Mouse (Mus musculus) B cell, adult 2 months (primary cell): ENCODE measurements around the gene Olfr1375.
"Not testable (repeated sequence)": the region's sequence is repeated elsewhere in the genome, so short reads cannot be mapped to it uniquely, and the experiment has no call there.

ENCODE experiments used
- DNase-seq, 2 experiments: peaks; one replicate each; pipeline ENCODE4 v3.0.0; 2022

Olfr1375 gene

DNA sequence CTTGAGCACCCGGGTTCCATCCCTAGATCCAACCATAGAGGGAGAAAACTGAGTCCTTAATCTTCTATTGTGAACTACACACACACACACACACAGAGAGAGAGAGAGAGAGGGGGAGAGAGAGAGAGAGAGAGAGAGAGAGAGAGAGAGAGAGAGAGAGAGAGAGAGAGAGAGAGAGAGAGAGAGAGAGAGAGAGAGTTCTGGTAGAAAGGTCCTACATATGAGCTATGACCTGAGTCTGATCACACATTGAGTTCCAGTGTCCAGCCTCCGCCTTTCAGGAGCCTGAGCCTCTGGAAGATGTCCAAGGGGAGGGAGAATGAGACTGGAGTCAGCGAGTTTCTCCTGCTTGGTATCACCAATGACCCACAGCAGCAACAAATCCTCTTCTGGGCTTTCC, at the start of gene Olfr1375:
Gene Olfr1375 (plus strand): TSS at position 301 of the 400 bp plus-strand sequence.
- DNase-seq: not testable (repeated sequence)

DNA sequence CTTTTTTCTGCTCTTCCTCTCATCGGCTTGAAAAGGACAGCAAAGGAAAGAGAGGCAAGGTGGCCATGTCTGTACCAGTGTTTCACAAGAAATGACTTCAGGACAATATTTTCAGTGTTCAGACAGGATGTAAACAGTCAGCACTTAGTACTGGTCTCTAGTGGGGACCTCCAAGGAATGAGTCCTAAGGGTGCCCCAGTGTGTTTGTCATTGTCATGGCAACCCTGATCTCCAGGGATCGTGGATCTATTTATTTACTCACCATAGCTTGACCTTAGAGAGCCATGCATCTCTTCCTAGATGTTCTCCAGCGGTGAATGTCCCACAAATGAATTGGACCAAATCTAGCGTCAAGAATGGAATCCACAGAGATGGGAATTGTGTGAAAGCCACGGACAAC, 44.6 kb upstream of the Olfr1375 start, which contains the start of gene Olfr51:
Gene Olfr51 (plus strand): TSS at position 301 of the 400 bp plus-strand sequence.
- no peak for DNase-seq

GRCm38 (mm10) chr11:51011821-51012220, 36.1 kb upstream of the Olfr1375 start:
- no peak for DNase-seq

DNA sequence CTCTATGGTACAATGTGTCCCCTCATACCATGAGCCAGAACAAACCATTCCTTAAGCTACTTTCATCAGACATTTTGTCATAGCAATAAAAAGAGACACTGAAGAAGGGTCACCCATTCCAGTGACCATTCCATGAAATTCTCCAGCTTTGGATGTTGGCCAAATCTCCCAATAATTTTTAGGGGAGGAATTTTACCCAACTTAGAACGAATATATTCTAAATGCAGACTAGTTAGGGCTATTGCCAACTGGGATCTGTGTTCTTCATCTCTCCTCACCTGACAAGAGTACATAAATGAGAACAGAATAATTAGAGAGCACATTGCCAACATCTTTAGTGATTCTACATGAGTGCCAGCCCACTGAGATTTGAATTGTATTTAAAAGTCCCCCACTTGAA, 34.0 kb upstream of the Olfr1375 start, which contains the start of gene Olfr54:
Gene Olfr54 (plus strand): TSS at position 301 of the 400 bp plus-strand sequence.
- no peak for DNase-seq

- DNase-seq: no peak
These were observed 31.6 kb upstream of the Olfr1375 start for GRCm38 (mm10) chr11:51016341-51016740.

GRCm38 (mm10) chr11:51026811-51027210, 21.1 kb upstream of the Olfr1375 start:
- not testable (repeated sequence) for DNase-seq

DNA sequence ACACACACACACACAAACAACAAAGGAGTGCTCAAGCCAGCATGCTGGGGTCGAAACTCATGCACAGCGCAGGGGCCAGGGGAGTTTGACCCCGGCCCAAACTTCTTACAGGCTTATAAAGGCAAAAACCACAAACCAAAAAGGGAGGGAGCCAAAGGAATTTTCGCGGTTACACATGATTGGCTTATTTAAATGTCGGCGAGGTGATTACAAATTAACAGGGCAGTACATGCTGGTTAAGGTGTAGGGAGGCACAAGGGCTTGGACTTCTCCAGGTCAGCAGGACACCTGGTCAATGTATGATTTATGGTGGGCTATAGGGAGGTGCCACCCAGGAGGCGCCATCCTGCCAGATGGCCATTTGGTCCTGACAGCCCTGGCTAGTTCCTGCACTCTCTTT, 18.5 kb upstream of the Olfr1375 start:
- not testable (repeated sequence) for DNase-seq

- DNase-seq: no peak
These were observed 17.7 kb upstream of the Olfr1375 start for GRCm38 (mm10) chr11:51030225-51030624.

DNA sequence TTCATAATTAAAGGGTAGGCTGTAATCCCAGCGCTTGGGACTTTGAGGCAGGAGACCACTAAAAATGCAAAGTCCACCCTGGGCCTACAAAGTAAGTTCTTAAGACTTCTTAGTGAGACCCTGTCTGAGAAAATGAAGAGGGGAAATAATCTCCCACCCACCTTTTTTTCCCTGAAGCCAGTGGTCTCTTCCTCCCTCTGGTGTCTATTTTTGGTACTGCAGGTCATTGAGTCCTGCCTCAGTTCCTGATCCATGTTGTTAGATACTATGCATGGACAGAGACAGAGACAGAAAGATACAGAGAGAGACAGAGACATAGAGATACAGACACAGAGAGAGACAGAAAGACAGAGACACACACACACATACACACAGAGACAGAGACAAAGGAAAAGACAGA, 15.1 kb upstream of the Olfr1375 start:
- DNase-seq: peak; percentile 34 to 39

DNA sequence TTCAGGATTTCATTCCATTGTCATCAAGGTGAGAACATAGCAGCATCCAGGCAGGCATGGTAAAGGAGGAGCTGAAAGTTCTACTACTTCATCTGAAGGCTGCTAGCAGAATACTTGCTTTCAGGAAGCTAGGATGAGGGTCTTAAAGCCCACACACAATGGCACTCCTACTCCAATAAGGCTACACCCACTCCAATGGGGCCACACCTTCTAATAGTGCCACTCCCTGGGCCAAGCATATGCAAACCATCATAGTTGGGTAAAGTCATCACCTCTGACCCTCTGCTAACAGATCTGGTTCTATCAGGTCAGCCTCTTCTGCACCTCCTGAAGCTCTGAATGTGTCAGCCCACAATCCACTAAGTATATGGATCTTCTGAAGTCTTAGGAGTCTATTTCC, 13.8 kb upstream of the Olfr1375 start:
- not testable (repeated sequence) for DNase-seq

DNA sequence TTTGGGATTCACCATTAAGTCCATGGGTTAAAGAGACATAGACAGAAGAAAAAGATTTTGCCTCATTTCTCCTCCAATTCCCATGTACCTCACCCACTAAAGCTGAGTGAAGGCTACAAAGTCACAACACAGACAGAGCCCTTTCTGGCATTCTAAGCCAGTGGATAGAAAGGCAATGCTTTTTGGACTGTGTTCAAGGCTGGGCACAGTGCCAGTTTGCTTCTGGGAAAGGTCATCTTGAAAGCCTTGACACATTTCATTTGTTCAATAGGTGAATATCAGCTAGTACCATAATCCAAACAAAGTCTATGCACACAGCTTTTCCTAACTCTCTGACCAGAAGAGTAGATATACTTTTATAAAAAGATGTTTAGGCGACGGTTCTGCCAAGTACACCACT, 12.0 kb upstream of the Olfr1375 start:
- DNase-seq: no peak

GRCm38 (mm10) chr11:51044776-51045175, 3.1 kb upstream of the Olfr1375 start:
- DNase-seq: not testable (repeated sequence)

- no peak for DNase-seq
These were observed 3.8 kb downstream of the Olfr1375 start for GRCm38 (mm10) chr11:51051678-51052077.

DNA sequence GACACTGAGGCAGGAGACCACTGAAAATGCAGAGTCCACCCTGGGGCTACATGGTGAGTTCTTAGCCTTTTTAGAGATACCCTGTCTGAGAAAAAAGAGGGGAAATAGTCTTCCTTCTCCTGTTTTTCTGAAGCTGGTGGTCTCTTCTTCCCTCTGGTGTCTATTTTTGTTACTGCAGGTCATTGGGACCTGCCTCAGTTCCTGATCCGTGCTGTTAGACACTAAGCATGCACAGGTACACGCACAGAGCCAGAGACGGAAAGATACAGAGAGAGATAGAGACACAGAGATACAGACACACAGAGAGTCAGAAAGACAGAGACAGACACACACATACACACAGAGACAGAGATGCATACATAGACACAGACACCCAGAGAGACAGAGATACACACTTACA, 5.3 kb downstream of the Olfr1375 start:
- no peak for DNase-seq

DNA sequence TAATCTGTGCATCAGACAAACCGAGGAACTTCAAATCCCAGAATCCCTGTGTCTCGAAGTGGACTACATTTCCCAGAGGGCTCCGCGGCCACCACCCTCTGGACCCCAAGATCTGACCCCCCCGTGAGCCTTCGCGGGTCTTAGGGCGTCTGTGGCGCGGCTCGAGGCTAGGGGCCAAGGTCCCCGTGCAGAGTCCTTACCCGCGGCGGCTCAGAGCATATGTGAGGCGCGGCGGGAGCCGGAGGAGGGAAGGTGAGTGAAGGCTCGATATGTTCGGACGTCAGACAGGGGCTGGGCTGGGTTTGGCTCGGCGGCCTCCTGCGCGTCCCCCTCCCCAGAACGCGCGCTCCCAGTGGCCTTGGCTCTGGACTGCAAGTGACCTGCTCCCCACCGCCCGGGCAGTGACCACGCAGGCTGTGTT, 11.3 kb downstream of the Olfr1375 start, which contains the start of gene Zfp354a:
Gene Zfp354a (plus strand): TSS at position 107 of the 421 bp plus-strand sequence.
- DNase-seq: no peak

DNA sequence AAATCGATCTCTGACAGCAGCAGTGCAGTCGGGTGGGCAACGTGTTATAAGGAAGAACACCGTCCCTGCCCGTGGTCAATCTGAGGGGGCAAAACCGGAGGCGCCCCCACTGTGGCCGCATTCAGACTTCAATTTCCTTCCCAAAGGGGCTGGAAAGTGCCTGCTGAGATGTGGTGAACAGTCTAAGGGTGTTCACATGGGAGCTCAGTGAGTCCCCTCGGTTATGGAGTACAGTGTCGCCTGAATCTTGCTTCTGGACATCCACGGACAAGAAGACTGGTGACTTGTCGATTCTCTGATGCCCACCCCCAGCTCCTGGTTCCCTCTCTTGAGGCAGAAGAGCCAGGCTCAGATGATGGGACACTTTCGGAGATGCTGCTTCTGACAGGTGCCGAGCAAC, 11.7 kb downstream of the Olfr1375 start:
- no peak for DNase-seq

DNA sequence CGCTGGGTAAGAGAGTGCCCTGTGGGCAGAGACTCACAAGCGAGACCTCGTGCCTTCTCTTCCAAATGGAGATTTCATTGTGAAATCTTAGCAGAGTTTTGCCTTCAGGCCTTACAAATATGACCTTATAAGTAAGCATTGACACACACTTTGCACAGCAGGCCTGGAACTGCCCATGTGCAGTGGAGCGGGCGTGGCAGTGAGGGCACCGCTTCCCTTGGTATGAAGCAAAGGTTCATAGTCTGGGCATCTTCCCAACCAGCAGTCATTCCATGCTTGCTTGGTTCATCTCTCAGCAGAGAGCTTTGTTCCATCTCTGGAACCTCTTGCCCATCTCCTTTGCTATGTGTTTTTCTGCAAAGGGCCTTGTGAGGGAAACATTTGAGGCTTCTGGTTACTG, 13.1 kb downstream of the Olfr1375 start:
- no peak for DNase-seq

DNA sequence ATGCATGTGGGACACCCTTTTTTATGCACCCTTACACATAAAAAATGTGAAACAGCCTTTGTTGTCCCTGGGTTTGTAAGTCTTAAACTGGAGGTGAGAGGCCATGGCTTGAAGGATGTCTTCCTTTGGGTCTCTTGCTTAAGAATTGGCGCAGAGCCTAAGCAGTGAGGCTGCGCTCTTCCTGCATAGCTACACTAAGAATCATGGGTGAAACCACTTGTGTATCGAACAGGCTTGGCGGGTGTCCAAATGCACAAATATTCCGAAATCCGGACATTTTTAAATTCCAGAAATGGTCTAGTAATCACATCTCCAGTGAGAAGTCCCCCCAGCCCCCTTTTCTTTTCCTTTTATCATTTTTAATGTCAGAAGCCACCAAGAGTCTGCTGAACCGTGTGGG, 15.4 kb downstream of the Olfr1375 start:
- no peak for DNase-seq

DNA sequence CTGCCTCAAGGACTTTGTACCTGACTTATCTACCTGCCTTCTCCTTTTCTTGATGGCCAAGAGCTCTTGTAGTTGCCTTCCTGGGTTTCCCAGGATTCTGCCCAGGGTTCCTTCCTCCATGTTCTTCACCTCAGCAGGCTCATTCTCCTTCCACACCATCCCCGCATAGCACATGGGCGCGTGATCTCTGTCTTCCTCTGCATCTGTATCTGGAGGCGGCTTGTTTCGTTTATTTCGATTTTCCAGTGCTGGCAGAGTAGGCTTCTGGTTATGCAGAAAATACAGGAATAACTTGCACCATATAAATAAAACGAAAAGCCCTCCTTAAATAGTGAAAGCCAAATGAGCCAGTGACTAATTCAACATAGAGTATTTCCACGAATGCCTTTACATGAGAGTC, 15.9 kb downstream of the Olfr1375 start:
- no peak for DNase-seq

- no peak for DNase-seq
These were observed 36.6 kb downstream of the Olfr1375 start for GRCm38 (mm10) chr11:51084527-51084926.

- no peak for DNase-seq
These were observed 37.4 kb downstream of the Olfr1375 start for GRCm38 (mm10) chr11:51085269-51085668.
